Comparison of ENCODE assay signal across 8 mouse cellular contexts in genomic region chr17:24896993-24897269, GRCm38 (mm10). TPM values are rescaled to one million over a fixed set of nuclear protein-coding genes. Genes with fewer than 3 reads are reported as not detected.
DNase-seq lines count a peak whose midpoint lies in the region; ATAC-seq and TF ChIP-seq lines count a peak whose summit lies in the region.

No protein-coding gene starts in this region.

- no peaks in the 10 kb centered on the region for H3K27me3 ChIP-seq in cerebellum, adult 2 months (ENCODE audit: control insufficient read depth, insufficient read depth, low read length)
- H3K27me3 ChIP-seq in megakaryocyte, embryonic 14.5 days (replicated peaks), result no peaks in the 10 kb centered on the region
- H3K27me3 ChIP-seq in limb, embryonic 12.5 days, result no peaks in the 10 kb centered on the region
- H3K27me3 ChIP-seq in stomach, embryonic 15.5 days (replicated peaks), result no peaks in the 10 kb centered on the region

- H3K4me2 ChIP-seq in limb, embryonic 12.5 days, result peak overlapping the region; percentile 92
- peak overlapping the region; percentile 86 for H3K4me2 ChIP-seq in stomach, embryonic 15.5 days

- no peak for TF ChIP-seq CTCF in cerebellum, adult 2 months (IDR thresholded peaks at IDR 0.05; ENCODE audit: borderline replicate concordance, insufficient read depth, low read depth, low read length)

- peaks cover 75% of the 10 kb centered on the region for H3K36me3 ChIP-seq in megakaryocyte, embryonic 14.5 days (replicated peaks; ENCODE audit: low read length)
- peaks cover 69% of the 10 kb centered on the region for H3K36me3 ChIP-seq in limb, embryonic 12.5 days
- H3K36me3 ChIP-seq in stomach, embryonic 15.5 days, result peaks cover 53% of the 10 kb centered on the region

- intact Hi-C loops in gastrocnemius, postnatal 36 days (cut with DNase I), result loop anchor here (10.0 kb wide), 1 partner anchor 928 kb away; the partner anchor contains the start of genes Jmjd8 and Wdr24

- DNase-seq in cerebellum, adult 2 months, result peak in 1 of 2 experiments; percentile 32
- DNase-seq in cerebellum, adult 8-10 months, result no peak
- DNase-seq in embryo, embryonic 10.5 days (ENCODE audit: low spot score), result no peak
- no peak for DNase-seq in gastrocnemius, postnatal 36 days

- TF ChIP-seq POLR2A in cerebellum, adult 2 months (IDR thresholded peaks at IDR 0.05; ENCODE audit: borderline replicate concordance, insufficient read depth, low read length), result no peak

- whole genome bisulfite sequencing in cerebellum, adult 2 months, result 8% methylated on average over 11 of the region's 11 CpGs
- 37% methylated on average over 11 of the region's 11 CpGs for WGBS in limb, embryonic 12.5 days
- WGBS in stomach, embryonic 15.5 days, result 22% methylated on average over 11 of the region's 11 CpGs

- H3K4me1 ChIP-seq in cerebellum, adult 2 months (ENCODE audit: control insufficient read depth, insufficient read depth, low read length), result peaks cover 41% of the 10 kb centered on the region
- H3K4me1 ChIP-seq in megakaryocyte, embryonic 14.5 days, result peaks cover 69% of the 10 kb centered on the region
- H3K4me1 ChIP-seq in limb, embryonic 12.5 days (replicated peaks), result peaks cover 40% of the 10 kb centered on the region
- peaks cover 27% of the 10 kb centered on the region for H3K4me1 ChIP-seq in stomach, embryonic 15.5 days

- H3K9me3 ChIP-seq in megakaryocyte, embryonic 14.5 days, result no peaks in the 10 kb centered on the region
- no peaks in the 10 kb centered on the region for H3K9me3 ChIP-seq in limb, embryonic 12.5 days
- no peaks in the 10 kb centered on the region for H3K9me3 ChIP-seq in stomach, embryonic 15.5 days

- H3K27ac ChIP-seq in cerebellum, adult 2 months (ENCODE audit: insufficient read depth, low read length), result peak overlapping the region; percentile 38; the same call in 1 of the 2 replicates
- H3K27ac ChIP-seq in limb, embryonic 12.5 days, result no peak overlapping the region
- peak overlapping the region; percentile 85; the same call in 1 of the 2 replicates for H3K27ac ChIP-seq in stomach, embryonic 15.5 days

- H3K4me3 ChIP-seq in cerebellum, adult 2 months (replicated peaks; ENCODE audit: insufficient read depth, low read depth, low read length), result peak overlapping the region; percentile 87
- H3K4me3 ChIP-seq in megakaryocyte, embryonic 14.5 days (replicated peaks), result peak overlapping the region; percentile 94
- H3K4me3 ChIP-seq in limb, embryonic 12.5 days (replicated peaks), result peak overlapping the region; percentile 92
- peak overlapping the region; percentile 84 for H3K4me3 ChIP-seq in stomach, embryonic 15.5 days (replicated peaks)

- peak overlapping the region; percentile 74 for H3K9ac ChIP-seq in limb, embryonic 12.5 days (replicated peaks)
- peak overlapping the region; percentile 68 for H3K9ac ChIP-seq in stomach, embryonic 15.5 days

- ATAC-seq in megakaryocyte, adult 5-6 weeks (ENCODE audit: poor library complexity, severe bottlenecking), result no peak
- no peak for ATAC-seq in limb, embryonic 12.5 days (ENCODE audit: insufficient number of reproducible peaks, insufficient read depth, low FRiP score, low TSS enrichment, low read depth)
- ATAC-seq in stomach, embryonic 15.5 days (ENCODE audit: insufficient read depth, low FRiP score, low read depth), result no peak

RNA-seq across cellular contexts. Expression of gene Nme3, which starts 0.6 kb away (rescaled TPM):
- polyA plus RNA-seq in cerebellum, adult 2 months (2012; rRNA removed), result 99.0 and 109 TPM in 2 replicates
- polyA plus RNA-seq in megakaryocyte, embryonic 14.5 days (2012; ENCODE audit: insufficient read depth, low replicate concordance), result 18.4 TPM in 1 of 2 replicates, not detected in the other
- total RNA-seq in megakaryocyte, adult 5-6 weeks (2015), result 27.2 and 28.2 TPM in 2 replicates
- 40.9 and 45.5 TPM in 2 replicates for total RNA-seq in megakaryocyte, adult 5-6 weeks (2017)
- polyA plus RNA-seq in limb, embryonic 12.5 days (2016; fragmentation: Nextera tagmentation; extraction: Ambion mirVana), result 46.2 and 46.5 TPM in 2 replicates
- 77.5 and 79.8 TPM in 2 replicates for polyA plus RNA-seq in stomach, embryonic 15.5 days (2015; fragmentation: Nextera tagmentation; extraction: Ambion mirVana)
- total RNA-seq in gastrocnemius, postnatal 36 days (2021), result 10 to 100 TPM; 10.3 to 11.7 TPM

RNA-seq across cellular contexts. Expression of gene Mrps34, which starts 2.0 kb away (rescaled TPM):
- 147 and 149 TPM in 2 replicates for polyA plus RNA-seq in cerebellum, adult 2 months (2012; rRNA removed)
- 75.3 and 168 TPM in 2 replicates for polyA plus RNA-seq in megakaryocyte, embryonic 14.5 days (2012; ENCODE audit: insufficient read depth, low replicate concordance)
- 30.0 and 30.1 TPM in 2 replicates for total RNA-seq in megakaryocyte, adult 5-6 weeks (2015)
- 12.9 and 18.9 TPM in 2 replicates for total RNA-seq in megakaryocyte, adult 5-6 weeks (2017)
- polyA plus RNA-seq in limb, embryonic 12.5 days (2016; fragmentation: Nextera tagmentation; extraction: Ambion mirVana), result 89.5 and 94.8 TPM in 2 replicates
- 102 and 112 TPM in 2 replicates for polyA plus RNA-seq in stomach, embryonic 15.5 days (2015; fragmentation: Nextera tagmentation; extraction: Ambion mirVana)
- 10 to 100 TPM; 84.6 to 90.2 TPM for total RNA-seq in gastrocnemius, postnatal 36 days (2021)

RNA-seq across cellular contexts. Expression of gene Eme2, which starts 2.0 kb away (rescaled TPM):
- 57.3 and 62.7 TPM in 2 replicates for polyA plus RNA-seq in cerebellum, adult 2 months (2012; rRNA removed)
- polyA plus RNA-seq in megakaryocyte, embryonic 14.5 days (2012; ENCODE audit: insufficient read depth, low replicate concordance), result 5.8 and 10.0 TPM in 2 replicates
- total RNA-seq in megakaryocyte, adult 5-6 weeks (2015), result 2.2 and 5.8 TPM in 2 replicates
- 13.5 and 17.4 TPM in 2 replicates for total RNA-seq in megakaryocyte, adult 5-6 weeks (2017)
- 32.8 and 47.1 TPM in 2 replicates for polyA plus RNA-seq in limb, embryonic 12.5 days (2016; fragmentation: Nextera tagmentation; extraction: Ambion mirVana)
- polyA plus RNA-seq in stomach, embryonic 15.5 days (2015; fragmentation: Nextera tagmentation; extraction: Ambion mirVana), result 26.3 and 29.3 TPM in 2 replicates
- 10 to 100 TPM in 1 of 2 experiments, 1 to 10 TPM in 1; 9.3 to 10.2 TPM for total RNA-seq in gastrocnemius, postnatal 36 days (2021)

RNA-seq across cellular contexts. Expression of gene Spsb3, which starts 10.5 kb away (rescaled TPM):
- polyA plus RNA-seq in cerebellum, adult 2 months (2012; rRNA removed), result 124 and 138 TPM in 2 replicates
- polyA plus RNA-seq in megakaryocyte, embryonic 14.5 days (2012; ENCODE audit: insufficient read depth, low replicate concordance), result 18.7 and 57.4 TPM in 2 replicates
- total RNA-seq in megakaryocyte, adult 5-6 weeks (2015), result 17.1 and 19.8 TPM in 2 replicates
- 11.1 and 11.9 TPM in 2 replicates for total RNA-seq in megakaryocyte, adult 5-6 weeks (2017)
- polyA plus RNA-seq in limb, embryonic 12.5 days (2016; fragmentation: Nextera tagmentation; extraction: Ambion mirVana), result 40.4 and 46.1 TPM in 2 replicates
- polyA plus RNA-seq in stomach, embryonic 15.5 days (2015; fragmentation: Nextera tagmentation; extraction: Ambion mirVana), result 32.1 and 32.5 TPM in 2 replicates
- total RNA-seq in gastrocnemius, postnatal 36 days (2021), result 10 to 100 TPM; 25.4 to 31.0 TPM

RNA-seq across cellular contexts. Expression of gene Nubp2, which starts 10.8 kb away (rescaled TPM):
- 36.4 and 39.0 TPM in 2 replicates for polyA plus RNA-seq in cerebellum, adult 2 months (2012; rRNA removed)
- 58.9 and 67.0 TPM in 2 replicates for polyA plus RNA-seq in megakaryocyte, embryonic 14.5 days (2012; ENCODE audit: insufficient read depth, low replicate concordance)
- total RNA-seq in megakaryocyte, adult 5-6 weeks (2015), result 74.4 and 76.3 TPM in 2 replicates
- 39.8 and 43.2 TPM in 2 replicates for total RNA-seq in megakaryocyte, adult 5-6 weeks (2017)
- 50.1 and 53.2 TPM in 2 replicates for polyA plus RNA-seq in limb, embryonic 12.5 days (2016; fragmentation: Nextera tagmentation; extraction: Ambion mirVana)
- 49.0 and 49.6 TPM in 2 replicates for polyA plus RNA-seq in stomach, embryonic 15.5 days (2015; fragmentation: Nextera tagmentation; extraction: Ambion mirVana)
- 10 to 100 TPM; 10.0 TPM for total RNA-seq in gastrocnemius, postnatal 36 days (2021)
